Mouse (Mus musculus): ENCODE results near the gene Coq5.

DNA sequence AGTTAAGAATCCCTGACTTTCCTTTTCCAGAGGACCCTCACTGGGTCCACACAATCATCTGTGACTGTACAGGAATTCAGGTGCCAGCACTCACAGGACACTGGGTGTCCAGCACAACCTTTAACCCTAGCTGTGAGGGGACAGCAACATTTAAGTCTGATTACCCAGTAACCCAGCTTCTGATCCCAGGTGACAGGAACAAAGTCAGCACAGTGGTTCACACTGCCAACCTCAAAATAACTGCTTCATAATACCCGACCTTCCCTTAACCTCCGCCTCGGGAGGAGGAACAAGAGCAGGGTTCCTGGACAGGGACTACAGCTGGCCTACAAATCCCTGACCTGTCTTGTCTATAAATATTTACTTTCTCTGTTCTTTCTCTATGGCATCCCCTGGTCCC lies 11.2 kb upstream of the Coq5 start:
- TF ChIP-seq CHD2 (IDR thresholded peaks at IDR 0.05; ENCODE audit: low read length) (no peak), ZMIZ1 (IDR thresholded peaks at IDR 0.05; ENCODE audit: low read depth, low read length) (no peak), E2F4 (IDR thresholded peaks at IDR 0.05; ENCODE audit: borderline replicate concordance, low read depth, low read length) (no peak), GABPA (IDR thresholded peaks at IDR 0.05; ENCODE audit: low read depth, low read length) (no peak), TCF12 (IDR thresholded peaks at IDR 0.05; ENCODE audit: low read depth, low read length) (no peak), MYC (IDR thresholded peaks at IDR 0.05; ENCODE audit: low read depth, low read length) (no peak), CTCF (IDR thresholded peaks at IDR 0.05 in 2 of 3, conservative IDR thresholded peaks at IDR 0.05 in 1 of 3; ENCODE audit: control insufficient read depth in 1 of 3, insufficient read depth in 1 of 3, low read depth in 2 of 3, low read length in 3 of 3, poor library complexity in 1 of 3, severe bottlenecking in 1 of 3) (no peak), SIN3A (IDR thresholded peaks at IDR 0.05; ENCODE audit: low read length) (no peak), NRF1 (IDR thresholded peaks at IDR 0.05; ENCODE audit: insufficient read depth, low read depth, low read length, poor library complexity, severe bottlenecking) (no peak)

All from MEL (cell line).